Mouse (Mus musculus): ENCODE measurements around the gene Zfp292.

DNA sequence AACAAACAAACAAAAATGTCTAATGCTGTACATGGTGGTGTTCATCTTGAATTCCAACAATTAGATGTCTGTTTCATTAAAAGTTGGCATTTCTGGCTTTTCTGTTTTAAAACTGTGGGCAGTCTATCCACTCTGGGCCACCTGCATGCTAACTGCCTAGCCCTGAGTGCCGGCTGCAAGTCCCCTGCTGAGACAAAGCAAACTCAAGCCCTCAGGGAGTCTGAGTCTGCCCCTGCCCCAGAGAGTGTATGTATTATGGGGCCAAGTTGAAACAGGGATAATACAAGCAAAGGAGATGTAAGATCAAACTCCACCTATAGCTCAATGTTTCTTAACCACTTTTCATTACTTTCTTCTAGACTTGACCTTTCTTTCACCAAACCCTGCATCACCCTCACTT lies 26.8 kb downstream of the Zfp292 start:
- TF ChIP-seq CTCF (IDR thresholded peaks at IDR 0.05; ENCODE audit: low read depth) (no peak), EP300 (IDR thresholded peaks at IDR 0.05; ENCODE audit: low read depth) (no peak)

Data from liver, embryonic 14.5 days (tissue).